Mouse (Mus musculus) lung, embryonic 14.5 days (tissue): ENCODE results near the gene Ern2. TPM values are rescaled to one million over a fixed set of nuclear protein-coding genes. Genes with fewer than 3 reads are reported as not detected.

Experiments used
- ATAC-seq: fragments of 200-750 bp; cut with Nextera tagmentation; 2 replicates; pipeline ENCODE4 v1.8.0; 2017; ENCODE audit warnings: mild to moderate bottlenecking, moderate TSS enrichment, moderate library complexity; ENCODE audit not compliant: insufficient read depth
- DNase-seq: peaks from one replicate; pipeline ENCODE4 v3.0.0-alpha.2; 2015
- H3K27ac ChIP-seq: fragments of 300-500 bp; sonication (generic); 2 replicates; pipeline ENCODE4 v1.5.1; 2014; ENCODE audit warnings: low read depth, mild to moderate bottlenecking, moderate library complexity
- H3K27me3 ChIP-seq: fragments of 300-500 bp; sonication (generic); 2 replicates; pipeline ENCODE4 v1.6.1; 2014; ENCODE audit warnings: low read length, control low read depth; ENCODE audit not compliant: insufficient read depth
- H3K36me3 ChIP-seq: fragments of 300-500 bp; sonication (generic); 2 replicates; pipeline ENCODE4 v1.6.1; 2014; ENCODE audit warnings: control low read depth; ENCODE audit not compliant: insufficient read depth
- H3K4me1 ChIP-seq: fragments of 300-500 bp; sonication (generic); 2 replicates; pipeline ENCODE4 v1.6.1; 2014; ENCODE audit warnings: antibody characterized with exemption, control low read depth; ENCODE audit not compliant: insufficient read depth
- H3K4me2 ChIP-seq: fragments of 300-500 bp; sonication (generic); 2 replicates; pipeline ENCODE4 v1.6.1; 2014; ENCODE audit warnings: mild to moderate bottlenecking
- H3K4me3 ChIP-seq: fragments of 300-500 bp; sonication (generic); 2 replicates; pipeline ENCODE4 v1.5.1; 2014; ENCODE audit warnings: low read depth, low read length
- H3K9ac ChIP-seq: fragments of 300-500 bp; sonication (generic); 2 replicates; pipeline ENCODE4 v1.6.1; 2014
- H3K9me3 ChIP-seq: fragments of 300-500 bp; sonication (generic); 2 replicates; pipeline ENCODE4 v1.6.1; 2016; ENCODE audit warnings: low read depth, low read length, control low read depth
- CTCF ChIP-seq: IDR thresholded peaks from 2 replicates; pipeline ENCODE4 v1.5.1; 2016; ENCODE audit warnings: antibody characterized with exemption, low read depth
- WGBS: fragments of 180-500 bp; shearing (Covaris S2); extraction: QIAGEN DNeasy Blood & Tissue Kit; methylation state at CpG from one replicate; pipeline ENCODE4 v1.1.7; 2014; 5-methylcytosine and 5-hydroxymethylcytosine counted together
- polyA plus RNA-seq: library from polyadenylated mRNA; unstranded; fragments of >200 nt; fragmentation: Nextera tagmentation; extraction: Ambion mirVana; gene quantifications from 2 replicates; pipeline ENCODE4 v1.2.1, GENCODE M21; 2014

Ern2 gene
- polyA plus RNA-seq, 1 experiment from 2014 or later, result not detected

- H3K4me1 ChIP-seq, result peaks cover 9% of the 10 kb centered on the region
- H3K4me2 ChIP-seq, result peak overlapping the region; percentile 66
- H3K4me3 ChIP-seq, result peak overlapping the region; percentile 79
- no peaks in the 10 kb centered on the region for H3K9me3 ChIP-seq
- peak overlapping the region; percentile 74 for H3K9ac ChIP-seq
- DNase-seq (peak; percentile 47), ATAC-seq (peak; percentile 10)
- H3K36me3 ChIP-seq, result peaks cover 42% of the 10 kb centered on the region
- no peak for TF ChIP-seq CTCF
- H3K27me3 ChIP-seq, result no peaks in the 10 kb centered on the region
- peak overlapping the region; percentile 86; the same call in 1 of the 2 replicates for H3K27ac ChIP-seq
- under 1% methylated on average over 12 of the region's 12 CpGs for WGBS
Measured at GRCm38 (mm10) chr7:122160037-122160436, 26.0 kb downstream of the Ern2 start.

GRCm38 (mm10) chr7:122158915-122159902 is 26.8 kb downstream of the Ern2 start, which contains the start of gene Plk1:
TSS of gene Plk1 (plus strand) at chr7:122159439.
- Histone ChIP-seq H3K4me3 (peak within 1 kb of the TSS; percentile 79), H3K4me2 (peak within 1 kb of the TSS; percentile 66), H3K9ac (peak within 1 kb of the TSS; percentile 74), H3K27me3 (no peaks in the 10 kb centered on the region), H3K9me3 (no peaks in the 10 kb centered on the region), H3K4me1 (peaks cover 9% of the 10 kb centered on the region), H3K36me3 (peaks cover 33% of the 10 kb centered on the region), H3K27ac (peak within 1 kb of the TSS; percentile 86)
- DNase-seq (peak; percentile 97), ATAC-seq (peak; percentile 95)
- WGBS, result under 1% methylated on average over 63 of the region's 63 CpGs
- peak; percentile 10; the same call in 1 of the 2 replicates for TF ChIP-seq CTCF

- H3K4me2 ChIP-seq, result peak overlapping the region; percentile 66
- peak overlapping the region; percentile 67 for H3K9ac ChIP-seq
- no peak for DNase-seq
- no peaks in the 10 kb centered on the region for H3K9me3 ChIP-seq
- H3K27ac ChIP-seq, result peak overlapping the region; percentile 84
- H3K4me1 ChIP-seq, result peaks cover 9% of the 10 kb centered on the region
- WGBS, result 6% methylated on average over 13 of the region's 13 CpGs
- H3K4me3 ChIP-seq, result peak overlapping the region; percentile 79
- ATAC-seq, result no peak
- no peak for TF ChIP-seq CTCF
- no peaks in the 10 kb centered on the region for H3K27me3 ChIP-seq
- peaks cover 28% of the 10 kb centered on the region for H3K36me3 ChIP-seq
Measured at GRCm38 (mm10) chr7:122158488-122158887, 27.5 kb downstream of the Ern2 start.

DNA sequence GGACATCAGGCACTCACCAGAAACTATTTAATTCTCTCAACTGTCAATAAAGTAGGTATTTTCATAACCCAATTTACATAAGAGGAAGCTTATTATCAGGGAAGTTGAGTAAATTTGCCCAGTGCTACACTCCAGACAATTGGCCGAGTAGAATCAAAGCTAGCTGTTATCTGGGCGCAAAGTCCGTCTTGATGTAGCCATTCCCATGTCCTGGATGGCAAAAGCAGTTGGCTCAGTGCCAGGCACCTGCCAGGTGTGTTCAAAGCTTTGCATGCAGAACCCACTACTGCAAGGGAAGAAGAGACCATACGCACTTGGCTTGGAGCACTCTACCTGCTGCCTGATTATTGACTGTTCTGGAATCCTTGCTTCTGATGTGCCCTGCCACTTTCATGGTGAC is 33.5 kb downstream of the Ern2 start:
- Histone ChIP-seq H3K4me1 (no peaks in the 10 kb centered on the region), H3K4me2 (no peak overlapping the region), H3K36me3 (peaks cover 20% of the 10 kb centered on the region), H3K27ac (no peak overlapping the region), H3K27me3 (no peaks in the 10 kb centered on the region), H3K9ac (no peak overlapping the region), H3K4me3 (no peak overlapping the region), H3K9me3 (no peaks in the 10 kb centered on the region)
- ATAC-seq (no peak), DNase-seq (peak; percentile 27)
- no peak for TF ChIP-seq CTCF
- 68% methylated on average over 4 of the region's 4 CpGs for WGBS

DNA sequence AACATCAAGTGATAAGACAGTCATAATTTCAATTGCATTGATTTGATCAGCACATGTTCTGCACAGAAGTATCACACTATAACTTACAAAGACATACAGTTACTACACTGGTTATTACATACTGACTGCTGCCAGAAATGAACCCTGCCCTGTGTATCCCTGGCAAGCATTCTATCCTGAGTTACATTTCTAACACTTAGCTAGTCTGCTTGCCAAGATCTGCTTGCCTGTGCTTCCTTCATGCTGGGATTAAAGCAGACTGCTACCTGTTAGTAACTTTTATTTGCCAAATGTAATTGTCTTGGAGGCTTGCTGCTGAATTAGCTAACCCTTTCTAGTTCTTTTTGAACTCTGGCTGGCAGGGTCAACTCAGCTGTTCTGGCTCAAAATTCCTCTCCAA is 45.0 kb downstream of the Ern2 start:
- H3K9me3 ChIP-seq, result no peaks in the 10 kb centered on the region
- no peak overlapping the region for H3K4me3 ChIP-seq
- no peak overlapping the region for H3K27ac ChIP-seq
- H3K36me3 ChIP-seq, result peaks cover 94% of the 10 kb centered on the region
- ATAC-seq (no peak), DNase-seq (no peak)
- no peaks in the 10 kb centered on the region for H3K4me1 ChIP-seq
- H3K4me2 ChIP-seq, result no peak overlapping the region
- no peak overlapping the region for H3K9ac ChIP-seq
- no peaks in the 10 kb centered on the region for H3K27me3 ChIP-seq
- TF ChIP-seq CTCF, result no peak

DNA sequence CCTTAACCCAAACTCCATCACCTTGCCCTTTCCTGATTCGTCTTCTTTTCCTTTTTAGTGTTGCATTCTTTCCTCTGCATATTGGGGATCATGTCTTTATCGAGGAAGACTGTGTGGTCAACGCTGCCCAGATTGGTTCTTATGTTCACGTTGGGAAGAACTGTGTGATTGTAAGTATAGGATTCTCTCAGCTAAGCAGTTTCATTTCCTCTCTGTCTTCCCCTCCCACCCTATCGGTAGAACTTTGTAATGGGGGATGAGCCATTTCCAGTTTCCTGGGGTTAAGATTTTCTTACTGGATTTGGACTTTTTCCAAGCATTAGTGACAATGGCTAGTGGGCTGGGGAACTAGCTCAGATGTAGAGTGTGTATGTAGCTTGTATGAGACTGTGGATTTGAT is 47.8 kb downstream of the Ern2 start:
- Histone ChIP-seq H3K27me3 (no peaks in the 10 kb centered on the region), H3K4me3 (no peak overlapping the region), H3K9me3 (no peaks in the 10 kb centered on the region), H3K9ac (no peak overlapping the region), H3K4me1 (peaks cover 3% of the 10 kb centered on the region; the same call in 1 of the 2 replicates), H3K27ac (no peak overlapping the region), H3K36me3 (peaks cover 85% of the 10 kb centered on the region), H3K4me2 (no peak overlapping the region)
- ATAC-seq (no peak), DNase-seq (no peak)
- no peak for TF ChIP-seq CTCF
- 91% methylated on average over 5 of the region's 5 CpGs for WGBS

DNA sequence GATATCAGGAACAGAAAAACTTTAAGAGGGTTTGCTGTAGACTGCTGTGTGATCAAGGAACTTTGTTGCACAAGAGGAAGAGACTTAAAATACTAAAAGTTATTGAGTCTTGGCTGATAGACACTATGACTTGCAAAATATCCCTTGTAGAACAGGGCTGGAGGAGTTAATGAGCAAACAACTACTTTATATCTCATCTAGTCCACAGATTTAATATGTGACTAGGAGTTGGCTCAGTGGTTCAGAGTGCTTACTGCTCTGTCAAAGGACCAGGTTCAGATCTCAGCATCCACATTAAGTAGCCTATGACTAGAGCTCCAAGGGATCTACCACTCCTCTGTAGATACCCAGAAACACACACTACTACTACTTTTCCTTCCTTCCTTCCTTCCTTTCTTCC is 48.9 kb downstream of the Ern2 start:
- Histone ChIP-seq H3K27ac (no peak overlapping the region), H3K4me2 (no peak overlapping the region), H3K9me3 (no peaks in the 10 kb centered on the region), H3K9ac (no peak overlapping the region), H3K4me1 (peaks cover 3% of the 10 kb centered on the region; the same call in 1 of the 2 replicates), H3K27me3 (no peaks in the 10 kb centered on the region), H3K4me3 (no peak overlapping the region), H3K36me3 (peaks cover 75% of the 10 kb centered on the region)
- no peak for TF ChIP-seq CTCF
- ATAC-seq (no peak), DNase-seq (no peak)
